Mouse (Mus musculus): ENCODE results near the gene Hspa1l.
"Not testable (repeated sequence)": the region's sequence is repeated elsewhere in the genome, so short reads cannot be mapped to it uniquely, and the experiment has no call there.

The Hspa1l gene

GRCm38 (mm10) chr17:34972069-34972749 is at the start of gene Hspa1l, which contains the start of gene Hspa1a:
TSS of gene Hspa1l (plus strand) at chr17:34972703.
TSS of gene Hspa1a (minus strand) at chr17:34972156.
- peak; percentile 96 for DNase-seq

GRCm38 (mm10) chr17:34922939-34923338 is 49.6 kb upstream of the Hspa1l start:
- no peak for DNase-seq

- DNase-seq, result no peak
These were observed 48.2 kb upstream of the Hspa1l start for GRCm38 (mm10) chr17:34924258-34924657.

GRCm38 (mm10) chr17:34927306-34928019 is 45.0 kb upstream of the Hspa1l start:
- no peak for DNase-seq

- DNase-seq, result no peak
These were observed 43.7 kb upstream of the Hspa1l start for GRCm38 (mm10) chr17:34928841-34929240.

- peak; percentile 99 for DNase-seq
These were observed 41.3 kb upstream of the Hspa1l start, which contains the start of gene Neu1 for GRCm38 (mm10) chr17:34931061-34931734. TSS of gene Neu1 (plus strand) at chr17:34931253.

GRCm38 (mm10) chr17:34931735-34932098 is 40.8 kb upstream of the Hspa1l start:
- no peak for DNase-seq

- no peak for DNase-seq
These were observed 40.2 kb upstream of the Hspa1l start for GRCm38 (mm10) chr17:34932287-34932686.

- DNase-seq, result peak; percentile 75
These were observed 38.5 kb upstream of the Hspa1l start for GRCm38 (mm10) chr17:34934031-34934430.

GRCm38 (mm10) chr17:34934830-34935229 is 37.7 kb upstream of the Hspa1l start:
- DNase-seq, result no peak

- DNase-seq, result peak; percentile 83
These were observed 34.5 kb upstream of the Hspa1l start for GRCm38 (mm10) chr17:34937960-34938505.

- no peak for DNase-seq
These were observed 31.0 kb upstream of the Hspa1l start for GRCm38 (mm10) chr17:34941344-34942041.

GRCm38 (mm10) chr17:34943128-34943815 is 29.2 kb upstream of the Hspa1l start:
- DNase-seq, result peak; percentile 51

- DNase-seq, result peak; percentile 47
These were observed 28.1 kb upstream of the Hspa1l start for GRCm38 (mm10) chr17:34944362-34944761.

GRCm38 (mm10) chr17:34946486-34947140 is 25.9 kb upstream of the Hspa1l start:
- peak; percentile 77 for DNase-seq

- DNase-seq, result peak; percentile 58
These were observed 24.9 kb upstream of the Hspa1l start for GRCm38 (mm10) chr17:34947606-34948005.

- DNase-seq, result not testable (repeated sequence)
These were observed 23.6 kb upstream of the Hspa1l start for GRCm38 (mm10) chr17:34948721-34949552.

- no peak for DNase-seq
These were observed 22.9 kb upstream of the Hspa1l start for GRCm38 (mm10) chr17:34949553-34949969.

- DNase-seq, result no peak
These were observed 21.7 kb upstream of the Hspa1l start for GRCm38 (mm10) chr17:34950514-34951455.

Measured in kidney, adult 11 months (tissue).